Mouse (Mus musculus) limb, embryonic 11.5 days (tissue): ENCODE data around the gene Ppm1m. TPM values are rescaled to one million over a fixed set of nuclear protein-coding genes. Genes with fewer than 3 reads are reported as not detected.

ENCODE experiments used
- microRNA counts: library from miRNA; unstranded; fragments of <30 nt; microRNA quantifications from one replicate; lab custom pipeline; 2016
- microRNA-seq: library from miRNA; unstranded; fragments of <30 nt; microRNA quantifications from one replicate; pipeline ENCODE4, GENCODE M21; 2016
- polyA plus RNA-seq: library from polyadenylated mRNA; unstranded; fragments of >200 nt; fragmentation: Nextera tagmentation; extraction: Ambion mirVana; gene quantifications from 2 replicates; pipeline ENCODE4 v1.2.1, GENCODE M21; 2014

Gene Ppm1m
- polyA plus RNA-seq, 1 experiment from 2014 or later: 42.2 TPM

MicroRNA genes within 50 kb of the gene (microRNA counts, 519-probe panel; counts per million panel counts)
- microRNA mmu-let-7g (lab: Ali Mortazavi, UCI): 5,297 counts per million, percentile 87 among the panel's probes with 10 or more counts

Small RNAs within 50 kb of the gene (microRNA-seq; reads per million reads assigned to microRNA genes)
- gene Mir135a-1 (4.0 reads per million, percentile 6 among the genes with 10 or more reads in this experiment), gene Mirlet7g (11,660 reads per million, percentile 95 among the genes with 10 or more reads in this experiment)

Other genes with a start within 250 kb of the Ppm1m start
- gene Col6a5, start 239.1 kb downstream of the Ppm1m start, polyA plus RNA-seq: 0.19 and 0.33 TPM in 2 replicates
- not detected in 2 replicates for gene Col6a4, start 103.0 kb downstream of the Ppm1m start, polyA plus RNA-seq
- 1.2 and 2.1 TPM in 2 replicates for gene Glyctk, start 41.6 kb downstream of the Ppm1m start, polyA plus RNA-seq
- 26.4 and 31.3 TPM in 2 replicates for gene Wdr82, start 28.8 kb downstream of the Ppm1m start, polyA plus RNA-seq
- 66.5 and 68.5 TPM in 2 replicates for gene Twf2, start 3.4 kb upstream of the Ppm1m start, polyA plus RNA-seq
- gene Tlr9, start 22.9 kb upstream of the Ppm1m start, polyA plus RNA-seq: not detected in 2 replicates
- 79.6 and 84.7 TPM in 2 replicates for gene Alas1, start 48.9 kb upstream of the Ppm1m start, polyA plus RNA-seq
- 34.1 and 40.1 TPM in 2 replicates for gene Poc1a, start 81.3 kb upstream of the Ppm1m start, polyA plus RNA-seq
- gene Dusp7, start 168.9 kb upstream of the Ppm1m start, polyA plus RNA-seq: 63.4 and 67.4 TPM in 2 replicates
- gene Rpl29, start 229.7 kb upstream of the Ppm1m start, polyA plus RNA-seq: 1,049 and 1,075 TPM in 2 replicates
- gene Acy1, start 238.6 kb upstream of the Ppm1m start, polyA plus RNA-seq: 41.9 and 42.6 TPM in 2 replicates
- 7.9 and 9.3 TPM in 2 replicates for gene Abhd14b, start 247.7 kb upstream of the Ppm1m start, polyA plus RNA-seq
- 39.6 and 43.2 TPM in 2 replicates for gene Abhd14a, start 247.9 kb upstream of the Ppm1m start, polyA plus RNA-seq